Mouse (Mus musculus): ENCODE results near the gene Sema6d.

DNA sequence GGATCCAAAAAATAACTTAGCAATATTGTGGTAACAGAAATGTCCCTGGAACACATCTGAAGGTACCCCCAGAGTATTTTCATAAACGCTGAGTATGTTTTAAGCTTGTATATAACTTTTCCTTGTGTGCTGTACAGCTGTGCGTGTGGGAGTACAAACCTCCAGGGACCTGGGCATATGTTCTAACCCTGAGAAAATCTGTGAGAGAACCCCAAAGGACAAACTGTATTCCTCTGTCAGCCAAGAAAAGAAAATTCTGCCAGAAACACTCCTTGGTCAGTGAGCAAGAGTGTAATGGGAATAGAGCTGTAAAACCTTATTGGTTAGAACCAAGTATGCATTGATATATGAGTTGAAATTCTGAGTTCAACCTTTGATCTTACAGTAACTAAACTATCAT, 203.8 kb downstream of the Sema6d start:
- no peak for TF ChIP-seq CTCF (IDR thresholded peaks at IDR 0.05; ENCODE audit: borderline replicate concordance, extremely low read depth, insufficient read depth, insufficient read length)
- no peak for TF ChIP-seq POLR2A (IDR thresholded peaks at IDR 0.05; ENCODE audit: borderline replicate concordance, extremely low read depth, insufficient read depth, insufficient read length, poor library complexity, severe bottlenecking)

Data from brain, embryonic 14.5 days (tissue).